Mouse (Mus musculus) lung, embryonic 14.5 days (tissue): Measurements from ENCODE around the gene Tcf25. TPM values are rescaled to one million over a fixed set of nuclear protein-coding genes. Genes with fewer than 3 reads are reported as not detected.
"Not testable (repeated sequence)": the region's sequence is repeated elsewhere in the genome, so short reads cannot be mapped to it uniquely, and the experiment has no call there.

Experiments used
- ATAC-seq: fragments of 200-750 bp; cut with Nextera tagmentation; 2 replicates; pipeline ENCODE4 v1.8.0; 2017; ENCODE audit warnings: mild to moderate bottlenecking, moderate TSS enrichment, moderate library complexity; ENCODE audit not compliant: insufficient read depth
- DNase-seq: peaks from one replicate; pipeline ENCODE4 v3.0.0-alpha.2; 2015
- H3K27ac ChIP-seq: fragments of 300-500 bp; sonication (generic); 2 replicates; pipeline ENCODE4 v1.5.1; 2014; ENCODE audit warnings: low read depth, mild to moderate bottlenecking, moderate library complexity
- H3K27me3 ChIP-seq: fragments of 300-500 bp; sonication (generic); 2 replicates; pipeline ENCODE4 v1.6.1; 2014; ENCODE audit warnings: low read length, control low read depth; ENCODE audit not compliant: insufficient read depth
- H3K36me3 ChIP-seq: fragments of 300-500 bp; sonication (generic); 2 replicates; pipeline ENCODE4 v1.6.1; 2014; ENCODE audit warnings: control low read depth; ENCODE audit not compliant: insufficient read depth
- H3K4me1 ChIP-seq: fragments of 300-500 bp; sonication (generic); 2 replicates; pipeline ENCODE4 v1.6.1; 2014; ENCODE audit warnings: antibody characterized with exemption, control low read depth; ENCODE audit not compliant: insufficient read depth
- H3K4me2 ChIP-seq: fragments of 300-500 bp; sonication (generic); 2 replicates; pipeline ENCODE4 v1.6.1; 2014; ENCODE audit warnings: mild to moderate bottlenecking
- H3K4me3 ChIP-seq: fragments of 300-500 bp; sonication (generic); 2 replicates; pipeline ENCODE4 v1.5.1; 2014; ENCODE audit warnings: low read depth, low read length
- H3K9ac ChIP-seq: fragments of 300-500 bp; sonication (generic); 2 replicates; pipeline ENCODE4 v1.6.1; 2014
- H3K9me3 ChIP-seq: fragments of 300-500 bp; sonication (generic); 2 replicates; pipeline ENCODE4 v1.6.1; 2016; ENCODE audit warnings: low read depth, low read length, control low read depth
- CTCF ChIP-seq: IDR thresholded peaks from 2 replicates; pipeline ENCODE4 v1.5.1; 2016; ENCODE audit warnings: antibody characterized with exemption, low read depth
- WGBS: fragments of 180-500 bp; shearing (Covaris S2); extraction: QIAGEN DNeasy Blood & Tissue Kit; methylation state at CpG from one replicate; pipeline ENCODE4 v1.1.7; 2014; 5-methylcytosine and 5-hydroxymethylcytosine counted together
- polyA plus RNA-seq: library from polyadenylated mRNA; unstranded; fragments of >200 nt; fragmentation: Nextera tagmentation; extraction: Ambion mirVana; gene quantifications from 2 replicates; pipeline ENCODE4 v1.2.1, GENCODE M21; 2014

The Tcf25 gene
- polyA plus RNA-seq, 1 experiment from 2014 or later, result 146 TPM

GRCm38 (mm10) chr8:123444131-123444530, 70.6 kb downstream of the Tcf25 start:
- no peak for ATAC-seq
- no peaks in the 10 kb centered on the region for H3K9me3 ChIP-seq
- H3K27ac ChIP-seq, result no peak overlapping the region
- 0 out of 2 replicates have a peak, but pooled peaks cover 3% of the 10 kb centered on the region for H3K36me3 ChIP-seq
- H3K4me1 ChIP-seq, result no peaks in the 10 kb centered on the region
- no peak overlapping the region for H3K9ac ChIP-seq
- WGBS, result 83% methylated on average over 6 of the region's 6 CpGs
- no peaks in the 10 kb centered on the region for H3K27me3 ChIP-seq
- no peak overlapping the region for H3K4me3 ChIP-seq
- TF ChIP-seq CTCF, result no peak
- H3K4me2 ChIP-seq, result peak overlapping the region; percentile 71; the same call in 1 of the 2 replicates
- no peak for DNase-seq

- no peaks in the 10 kb centered on the region for H3K27me3 ChIP-seq
- H3K9ac ChIP-seq, result no peak overlapping the region
- H3K36me3 ChIP-seq, result 0 out of 2 replicates have a peak, but pooled peaks cover 7% of the 10 kb centered on the region
- no peak for ATAC-seq
- H3K4me1 ChIP-seq, result no peaks in the 10 kb centered on the region
- H3K4me2 ChIP-seq, result no peak overlapping the region
- H3K9me3 ChIP-seq, result no peaks in the 10 kb centered on the region
- H3K27ac ChIP-seq, result no peak overlapping the region
- no peak overlapping the region for H3K4me3 ChIP-seq
- no peak for TF ChIP-seq CTCF
- WGBS, result 78% methylated on average over 10 of the region's 10 CpGs
- DNase-seq, result no peak
These were observed 72.4 kb downstream of the Tcf25 start for GRCm38 (mm10) chr8:123445981-123446380.

DNA sequence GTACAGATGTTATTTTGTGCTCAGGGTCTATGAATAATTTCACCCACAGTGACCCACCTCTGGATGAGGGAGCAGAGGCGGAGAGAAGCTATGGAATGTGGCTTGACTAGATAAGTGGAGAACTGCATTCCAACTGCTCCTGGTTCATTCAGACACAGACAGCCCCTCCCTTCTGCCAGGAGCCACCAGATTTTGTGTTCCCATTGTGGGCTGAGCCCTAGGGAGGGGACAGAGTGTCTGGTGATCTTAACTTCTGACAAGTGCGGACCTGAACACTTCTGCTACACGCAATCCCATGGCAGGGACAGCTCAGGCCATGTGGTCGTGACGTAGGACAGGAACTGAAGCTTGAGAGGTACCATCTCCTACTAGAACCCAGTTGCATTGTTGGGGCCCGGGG, 73.2 kb downstream of the Tcf25 start:
- Histone ChIP-seq H3K27ac (no peak overlapping the region), H3K9me3 (no peaks in the 10 kb centered on the region), H3K27me3 (no peaks in the 10 kb centered on the region), H3K4me3 (no peak overlapping the region), H3K9ac (no peak overlapping the region), H3K4me2 (no peak overlapping the region), H3K4me1 (no peaks in the 10 kb centered on the region), H3K36me3 (0 out of 2 replicates have a peak, but pooled peaks cover 7% of the 10 kb centered on the region)
- WGBS, result 70% methylated on average over 6 of the region's 6 CpGs
- ATAC-seq (no peak), DNase-seq (peak; percentile 7)
- no peak for TF ChIP-seq CTCF

DNA sequence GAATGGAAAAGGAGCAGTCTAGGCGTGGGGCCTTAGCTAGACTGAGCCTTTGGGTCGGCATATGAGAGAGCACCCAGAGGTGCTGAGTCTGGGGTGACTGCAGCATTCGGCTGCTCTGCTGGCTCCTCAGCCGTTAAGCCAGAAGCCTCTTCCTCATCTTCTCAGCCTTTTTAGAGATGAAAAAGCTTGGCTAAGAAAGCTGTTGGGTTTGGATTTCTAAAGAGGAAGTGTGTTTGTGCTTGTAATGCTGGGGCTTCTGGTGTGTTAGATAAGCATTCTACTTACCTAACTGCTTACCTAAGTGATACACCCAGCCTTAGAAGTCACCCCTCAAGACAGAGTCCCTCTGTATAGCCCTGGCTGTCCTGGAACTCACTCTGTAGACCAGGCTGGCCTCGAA, 77.2 kb downstream of the Tcf25 start:
- Histone ChIP-seq H3K9me3 (no peaks in the 10 kb centered on the region), H3K36me3 (peaks cover 33% of the 10 kb centered on the region), H3K27ac (no peak overlapping the region), H3K4me2 (no peak overlapping the region), H3K9ac (no peak overlapping the region), H3K4me1 (no peaks in the 10 kb centered on the region), H3K27me3 (no peaks in the 10 kb centered on the region), H3K4me3 (no peak overlapping the region)
- DNase-seq (no peak), ATAC-seq (no peak)
- no peak for TF ChIP-seq CTCF
- WGBS, result 81% methylated on average over 5 of the region's 5 CpGs

GRCm38 (mm10) chr8:123451747-123452146, 78.2 kb downstream of the Tcf25 start:
- not testable (repeated sequence) for H3K27me3 ChIP-seq, H3K9me3 ChIP-seq, H3K9ac ChIP-seq, H3K4me1 ChIP-seq, DNase-seq, H3K4me3 ChIP-seq, ATAC-seq, H3K4me2 ChIP-seq, H3K27ac ChIP-seq
- whole genome bisulfite sequencing, result 91% methylated on average over 12 of the region's 12 CpGs
- peaks cover 40% of the 10 kb centered on the region for H3K36me3 ChIP-seq

DNA sequence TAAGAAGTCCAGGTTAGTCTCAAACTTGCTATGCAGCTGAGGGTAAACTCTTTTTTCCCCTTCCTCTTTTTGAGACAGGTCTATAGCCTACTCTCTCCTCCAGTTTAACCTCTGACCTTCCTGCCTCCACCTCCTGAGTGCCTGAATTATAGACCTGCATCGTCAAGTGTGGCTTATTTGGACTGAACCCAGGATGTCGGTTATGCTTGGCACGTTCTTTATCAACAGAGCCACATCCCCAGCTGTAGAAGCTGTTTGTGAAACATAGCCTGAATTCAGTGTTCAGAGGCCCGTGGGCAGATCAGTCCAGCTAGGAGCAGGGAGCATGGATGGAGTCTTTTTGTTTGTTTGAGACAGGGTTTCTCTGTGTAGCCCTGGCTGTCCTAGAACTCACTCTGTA, 78.6 kb downstream of the Tcf25 start:
- Histone ChIP-seq H3K4me3 (no peak overlapping the region), H3K9ac (no peak overlapping the region), H3K27me3 (no peaks in the 10 kb centered on the region), H3K36me3 (peaks cover 44% of the 10 kb centered on the region), H3K9me3 (no peaks in the 10 kb centered on the region), H3K4me1 (no peaks in the 10 kb centered on the region), H3K4me2 (no peak overlapping the region), H3K27ac (no peak overlapping the region)
- no peak for ATAC-seq
- no peak for DNase-seq
- WGBS, result 83% methylated on average over 4 of the region's 4 CpGs
- no peak for TF ChIP-seq CTCF

- Histone ChIP-seq H3K4me1 (no peaks in the 10 kb centered on the region), H3K4me2 (no peak overlapping the region), H3K36me3 (peaks cover 47% of the 10 kb centered on the region), H3K9ac (no peak overlapping the region), H3K27me3 (no peaks in the 10 kb centered on the region), H3K9me3 (no peaks in the 10 kb centered on the region), H3K4me3 (no peak overlapping the region), H3K27ac (no peak overlapping the region)
- no peak for TF ChIP-seq CTCF
- DNase-seq, result no peak
- no peak for ATAC-seq
- WGBS, result 64% methylated on average over 7 of the region's 7 CpGs
These were observed 79.7 kb downstream of the Tcf25 start for GRCm38 (mm10) chr8:123453291-123453690.

Other genes starting within 250 kb of the Tcf25 start
- gene Sult5a1, start 215.4 kb upstream of the Tcf25 start, polyA plus RNA-seq, result 16.3 and 17.8 TPM in 2 replicates
- gene Dpep1, start 187.5 kb upstream of the Tcf25 start, polyA plus RNA-seq, result 1.0 and 1.1 TPM in 2 replicates
- 102 and 108 TPM in 2 replicates for gene Chmp1a, start 161.0 kb upstream of the Tcf25 start, polyA plus RNA-seq
- gene Spata33, start 160.9 kb upstream of the Tcf25 start, polyA plus RNA-seq, result 3.1 and 4.8 TPM in 2 replicates
- gene Cdk10, start 148.9 kb upstream of the Tcf25 start, polyA plus RNA-seq, result 33.2 and 36.3 TPM in 2 replicates
- gene Spata2l, start 137.5 kb upstream of the Tcf25 start, polyA plus RNA-seq, result 2.3 and 4.1 TPM in 2 replicates
- gene Zfp276, start 119.6 kb upstream of the Tcf25 start, polyA plus RNA-seq, result 19.7 and 26.6 TPM in 2 replicates
- 25.9 and 28.1 TPM in 2 replicates for gene Vps9d1, start 119.4 kb upstream of the Tcf25 start, polyA plus RNA-seq
- 40.0 and 41.6 TPM in 2 replicates for gene Fanca, start 55.2 kb upstream of the Tcf25 start, polyA plus RNA-seq
- 1.7 TPM in 2 replicates for gene Spire2, start 41.0 kb upstream of the Tcf25 start, polyA plus RNA-seq
- not detected in 2 replicates for gene Mc1r, start 33.4 kb downstream of the Tcf25 start, polyA plus RNA-seq
- 1.7 and 3.0 TPM in 2 replicates for gene Tubb3, start 37.7 kb downstream of the Tcf25 start, polyA plus RNA-seq
- 34.1 and 34.3 TPM in 2 replicates for gene Def8, start 49.8 kb downstream of the Tcf25 start, polyA plus RNA-seq
- 39.4 and 40.9 TPM in 2 replicates for gene Afg3l1, start 104.2 kb downstream of the Tcf25 start, polyA plus RNA-seq
- 2.2 and 3.4 TPM in 2 replicates for gene Dbndd1, start 141.7 kb downstream of the Tcf25 start, polyA plus RNA-seq
- gene Gas8, start 145.1 kb downstream of the Tcf25 start, polyA plus RNA-seq, result 29.8 and 30.6 TPM in 2 replicates